Comparison of ENCODE assay signal across 8 mouse cellular contexts in the genomic region with DNA sequence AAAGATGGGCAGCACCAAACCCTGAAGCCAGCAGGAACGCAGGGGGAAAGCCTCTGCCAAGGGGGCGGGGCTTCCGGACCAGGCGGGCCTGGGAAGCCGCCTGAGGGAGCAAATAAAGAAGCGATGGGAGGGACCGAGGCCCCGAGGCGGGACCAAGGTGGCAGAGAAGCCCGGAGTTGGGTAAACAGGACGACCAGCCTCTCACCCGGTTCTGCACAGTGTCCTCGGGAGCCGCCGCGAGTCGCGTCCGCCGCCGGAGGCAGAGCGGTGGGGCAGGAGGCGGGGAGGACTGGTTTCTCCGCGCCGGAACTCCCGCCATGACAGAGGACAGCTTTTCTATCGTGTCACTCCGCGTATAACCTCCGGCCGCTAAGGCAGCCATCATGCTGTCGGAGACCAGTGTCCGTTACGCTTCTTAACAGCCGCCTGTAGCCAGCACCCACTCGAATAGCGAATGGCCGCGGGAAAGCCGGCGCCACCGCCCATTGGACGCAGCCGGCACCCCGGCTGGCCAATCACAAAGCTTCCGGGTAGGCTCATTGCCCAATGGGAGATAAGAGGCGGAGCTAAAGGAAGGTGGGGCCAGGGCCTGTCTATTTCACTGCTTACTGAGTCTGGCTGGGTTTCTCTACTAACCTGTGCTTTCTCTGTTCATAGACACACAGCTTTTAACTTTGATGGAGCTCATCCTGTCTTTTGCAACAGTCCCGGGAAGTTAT. TPM values are rescaled to one million over a fixed set of nuclear protein-coding genes. Genes with fewer than 3 reads are reported as not detected.
DNase-seq lines count a peak whose midpoint lies in the region; ATAC-seq and TF ChIP-seq lines count a peak whose summit lies in the region.

Thap8 (plus strand) TSS at position 144 of the 719 bp plus-strand sequence.
Wdr62 (minus strand) TSS at position 469 of the 719 bp plus-strand sequence.

- ATAC-seq in forebrain, postnatal 0 days: peak; percentile 97
- peak; percentile 94 for ATAC-seq in lung, embryonic 15.5 days (ENCODE audit: borderline replicate concordance, extremely low read depth, low FRiP score, low TSS enrichment)

- DNase-seq in MEL (ENCODE audit: low read depth, low spot score): peak; percentile 97
- DNase-seq in cerebellum, adult 2 months: peak; percentile 90 to 92
- DNase-seq in forebrain, postnatal 0 days: peak; percentile 97
- peak; percentile 95 for DNase-seq in heart, postnatal 4 days
- peak; percentile 84 to 91 for DNase-seq in layer of hippocampus, adult 8-10 months (ENCODE audit: low spot score in 2 of 2)
- DNase-seq in ovary, adult 18-20 months (ENCODE audit: low spot score): peak; percentile 86
- DNase-seq in thymus, postnatal 0 days (ENCODE audit: low spot score): peak; percentile 93

- TF ChIP-seq RAD21 in MEL (IDR thresholded peaks at IDR 0.05; ENCODE audit: low read depth, low read length): no peak

- peak within 1 kb of the TSS; percentile 71 to 82 for H3K4me3 ChIP-seq in MEL (ENCODE audit: control insufficient read depth in 1 of 2, insufficient read depth in 1 of 2, low read depth in 2 of 2, low read length in 2 of 2)
- H3K4me3 ChIP-seq in cerebellum, adult 2 months (replicated peaks; ENCODE audit: insufficient read depth, low read depth, low read length): peak within 1 kb of the TSS; percentile 79
- peak within 1 kb of the TSS; percentile 69 for H3K4me3 ChIP-seq in forebrain, postnatal 0 days (ENCODE audit: low read depth, low read length)
- peak within 1 kb of the TSS; percentile 85 for H3K4me3 ChIP-seq in lung, embryonic 15.5 days

- no peak for TF ChIP-seq EP300 in MEL (IDR thresholded peaks at IDR 0.05; ENCODE audit: low read depth in 1 of 2, low read length in 2 of 2)

- H3K4me2 ChIP-seq in forebrain, postnatal 0 days (ENCODE audit: low read depth): peak within 1 kb of the TSS; percentile 86
- H3K4me2 ChIP-seq in lung, embryonic 15.5 days: peak within 1 kb of the TSS; percentile 86

- TF ChIP-seq POLR2A in MEL (IDR thresholded peaks at IDR 0.05; ENCODE audit: control insufficient read depth in 1 of 2, insufficient read depth in 1 of 2, low read depth in 1 of 2, low read length in 2 of 2, poor library complexity in 1 of 2): peak; percentile 71 to 79; a peak in 3 of 4 replicates
- TF ChIP-seq POLR2A in cerebellum, adult 2 months (IDR thresholded peaks at IDR 0.05; ENCODE audit: borderline replicate concordance, insufficient read depth, low read length): no peak

- no peaks in the 10 kb centered on the region for H3K27me3 ChIP-seq in MEL (ENCODE audit: control insufficient read depth in 1 of 2, insufficient read depth in 2 of 2, low read length in 2 of 2)
- H3K27me3 ChIP-seq in cerebellum, adult 2 months (ENCODE audit: control insufficient read depth, insufficient read depth, low read length): no peaks in the 10 kb centered on the region
- H3K27me3 ChIP-seq in forebrain, postnatal 0 days (ENCODE audit: insufficient read depth, low read length): no peaks in the 10 kb centered on the region
- no peaks in the 10 kb centered on the region for H3K27me3 ChIP-seq in lung, embryonic 15.5 days

- peak within 1 kb of the TSS; percentile 96 for H3K27ac ChIP-seq in MEL (ENCODE audit: control insufficient read depth, low read depth, low read length)
- peak within 1 kb of the TSS; percentile 85 for H3K27ac ChIP-seq in cerebellum, adult 2 months (ENCODE audit: insufficient read depth, low read length)
- H3K27ac ChIP-seq in forebrain, postnatal 0 days (ENCODE audit: low read depth, low read length): peak within 1 kb of the TSS; percentile 99
- peak within 1 kb of the TSS; percentile 98 for H3K27ac ChIP-seq in lung, embryonic 15.5 days

- TF ChIP-seq CTCF in MEL (IDR thresholded peaks at IDR 0.05 in 2 of 3, conservative IDR thresholded peaks at IDR 0.05 in 1 of 3; ENCODE audit: control insufficient read depth in 1 of 3, insufficient read depth in 1 of 3, low read depth in 2 of 3, low read length in 3 of 3, poor library complexity in 1 of 3, severe bottlenecking in 1 of 3): no peak
- no peak for TF ChIP-seq CTCF in cerebellum, adult 2 months (IDR thresholded peaks at IDR 0.05; ENCODE audit: borderline replicate concordance, insufficient read depth, low read depth, low read length)
- TF ChIP-seq CTCF in forebrain, postnatal 0 days (IDR thresholded peaks at IDR 0.05; ENCODE audit: low read depth): no peak

- H3K4me1 ChIP-seq in MEL (ENCODE audit: control insufficient read depth in 1 of 2, insufficient read depth in 2 of 2, low read length in 2 of 2): peaks cover 0 to 8% of the 10 kb centered on the region in 2 experiments; a peak in 1 of 4 replicates
- H3K4me1 ChIP-seq in cerebellum, adult 2 months (ENCODE audit: control insufficient read depth, insufficient read depth, low read length): no peaks in the 10 kb centered on the region
- 0 out of 2 replicates have a peak, but pooled peaks cover 4% of the 10 kb centered on the region for H3K4me1 ChIP-seq in forebrain, postnatal 0 days (ENCODE audit: insufficient read depth)
- H3K4me1 ChIP-seq in lung, embryonic 15.5 days: peaks cover 15% of the 10 kb centered on the region

- WGBS in cerebellum, adult 2 months: under 1% methylated on average over 49 of the region's 49 CpGs
- WGBS in forebrain, postnatal 0 days: under 1% methylated on average over 49 of the region's 49 CpGs
- under 1% methylated on average over 49 of the region's 49 CpGs for WGBS in lung, embryonic 15.5 days

- peaks cover 10% of the 10 kb centered on the region for H3K79me2 ChIP-seq in MEL (ENCODE audit: control insufficient read depth, insufficient read depth, low read length, poor library complexity)

- H3K9me3 ChIP-seq in MEL (replicated peaks; ENCODE audit: insufficient read depth, low read length): no peaks in the 10 kb centered on the region
- no peaks in the 10 kb centered on the region for H3K9me3 ChIP-seq in forebrain, postnatal 0 days (ENCODE audit: low read length)
- H3K9me3 ChIP-seq in lung, embryonic 15.5 days: no peaks in the 10 kb centered on the region

- H3K9ac ChIP-seq in MEL (ENCODE audit: control insufficient read depth, low read depth, low read length, poor library complexity, severe bottlenecking): peak within 1 kb of the TSS; percentile 82
- peak within 1 kb of the TSS; percentile 65 for H3K9ac ChIP-seq in forebrain, postnatal 0 days
- H3K9ac ChIP-seq in lung, embryonic 15.5 days: peak within 1 kb of the TSS; percentile 54

- H3K36me3 ChIP-seq in MEL (ENCODE audit: control insufficient read depth in 1 of 2, insufficient read depth in 2 of 2, low read length in 2 of 2): peaks cover 0 to 11% of the 10 kb centered on the region in 2 experiments; a peak in 2 of 4 replicates
- H3K36me3 ChIP-seq in forebrain, postnatal 0 days (ENCODE audit: insufficient read depth): no peaks in the 10 kb centered on the region
- no peaks in the 10 kb centered on the region for H3K36me3 ChIP-seq in lung, embryonic 15.5 days

TF ChIP-seq in MEL, 35 proteins besides CTCF, POLR2A, EP300 and RAD21 (continues in another document):
- TF ChIP-seq E2F4 (IDR thresholded peaks at IDR 0.05; ENCODE audit: borderline replicate concordance, low read depth, low read length): peak; percentile 56; the same call in 1 of the 2 replicates
- TF ChIP-seq ZMIZ1 (IDR thresholded peaks at IDR 0.05; ENCODE audit: low read depth, low read length): peak; percentile 74
- TF ChIP-seq MAZ (IDR thresholded peaks at IDR 0.05; ENCODE audit: low read depth, low read length): peak; percentile 49; the same call in 1 of the 2 replicates
- TF ChIP-seq UBTF (IDR thresholded peaks at IDR 0.05; ENCODE audit: borderline replicate concordance, insufficient read depth, low read depth, low read length): 0 out of 2 replicates have a peak, but pooled peaks have one; percentile 19
- no peak for TF ChIP-seq POLR2AphosphoS5 (IDR thresholded peaks at IDR 0.05; ENCODE audit: borderline replicate concordance, low read depth, low read length)
- no peak; the same call in 1 of the 2 replicates for TF ChIP-seq MEF2A (IDR thresholded peaks at IDR 0.05; ENCODE audit: extremely low read depth, insufficient replicate concordance, low read depth, low read length, poor library complexity, severe bottlenecking)
- TF ChIP-seq ZC3H11A (IDR thresholded peaks at IDR 0.05; ENCODE audit: low read depth, low read length): no peak
- 0 out of 2 replicates have a peak, but pooled peaks have one; percentile 15 for TF ChIP-seq NRF1 (IDR thresholded peaks at IDR 0.05; ENCODE audit: insufficient read depth, low read depth, low read length, poor library complexity, severe bottlenecking)
- no peak for TF ChIP-seq ZKSCAN1 (IDR thresholded peaks at IDR 0.05; ENCODE audit: low read depth, low read length)
- no peak for TF ChIP-seq KAT2A (conservative IDR thresholded peaks at IDR 0.05; ENCODE audit: low read depth, low read length)
- TF ChIP-seq TBP (IDR thresholded peaks at IDR 0.05; ENCODE audit: low read depth, low read length): peak; percentile 84
- no peak for TF ChIP-seq GABPA (IDR thresholded peaks at IDR 0.05; ENCODE audit: low read depth, low read length)

RNA-seq across cellular contexts. Expression of gene Thap8, which starts in this region (rescaled TPM):
- 0.42 and 0.73 TPM in 2 replicates for total RNA-seq in MEL (2012; rRNA removed)
- under 1 TPM in 1 of 2 experiments, not detected in 1; 0.46 TPM for polyA plus RNA-seq in MEL (2012; ENCODE audit: insufficient read depth in 1 of 2, insufficient read length in 2 of 2, low read depth in 1 of 2, low replicate concordance in 2 of 2, missing spikeins in 1 of 2)
- polyA plus RNA-seq in cerebellum, adult 2 months (2012; rRNA removed): 0.16 TPM in 1 of 2 replicates, not detected in the other
- 0.52 TPM in 1 of 2 replicates, not detected in the other for total RNA-seq in forebrain, postnatal 0 days (2014; rRNA removed)
- 0.45 TPM in 2 replicates for polyA plus RNA-seq in forebrain, postnatal 0 days (2015; fragmentation: Nextera tagmentation; extraction: Ambion mirVana)
- under 1 TPM; 0.38 to 0.54 TPM for total RNA-seq in heart, postnatal 4 days (2021)
- under 1 TPM in 2 of 4 experiments, not detected in 2; 0.41 to 0.77 TPM for total RNA-seq in layer of hippocampus, adult 8-10 months (2022)
- polyA plus RNA-seq in lung, embryonic 15.5 days (2015; fragmentation: Nextera tagmentation; extraction: Ambion mirVana): 0.50 and 0.64 TPM in 2 replicates
- 0.19 and 0.23 TPM in 2 replicates for polyA plus RNA-seq in thymus, postnatal 0 days (2015; fragmentation: Nextera tagmentation; extraction: Ambion mirVana)

RNA-seq across cellular contexts. Expression of gene Wdr62, which starts in this region (rescaled TPM):
- 4.9 and 6.5 TPM in 2 replicates for total RNA-seq in MEL (2012; rRNA removed)
- polyA plus RNA-seq in MEL (2012; ENCODE audit: insufficient read depth in 1 of 2, insufficient read length in 2 of 2, low read depth in 1 of 2, low replicate concordance in 2 of 2, missing spikeins in 1 of 2): 10 to 100 TPM; 30.5 to 44.8 TPM
- 3.8 and 4.6 TPM in 2 replicates for polyA plus RNA-seq in cerebellum, adult 2 months (2012; rRNA removed)
- 2.0 and 3.2 TPM in 2 replicates for total RNA-seq in forebrain, postnatal 0 days (2014; rRNA removed)
- 2.7 and 2.9 TPM in 2 replicates for polyA plus RNA-seq in forebrain, postnatal 0 days (2015; fragmentation: Nextera tagmentation; extraction: Ambion mirVana)
- total RNA-seq in heart, postnatal 4 days (2021): 10 to 100 TPM in 1 of 2 experiments, 1 to 10 TPM in 1; 9.7 to 12.3 TPM
- total RNA-seq in layer of hippocampus, adult 8-10 months (2022): 1 to 10 TPM; 1.1 to 3.4 (median 2.4) TPM
- polyA plus RNA-seq in lung, embryonic 15.5 days (2015; fragmentation: Nextera tagmentation; extraction: Ambion mirVana): 10.7 and 11.5 TPM in 2 replicates
- 6.4 and 7.8 TPM in 2 replicates for polyA plus RNA-seq in thymus, postnatal 0 days (2015; fragmentation: Nextera tagmentation; extraction: Ambion mirVana)

Comparison
In these comparisons a context has a peak if more than half of its experiments do, and no peak if none do; other contexts are left out.
1. Peak in every context shown above with its lines: DNase-seq, ATAC-seq, H3K4me3 ChIP-seq and H3K27ac ChIP-seq.